Mouse (Mus musculus): ENCODE results near the gene Cacng3. TPM values are rescaled to one million over a fixed set of nuclear protein-coding genes. Genes with fewer than 3 reads are reported as not detected.
A peak's percentile ranks its signal among the peaks of the same experiment; 100 is the strongest.

Gene Cacng3
- not detected for total RNA-seq (2022)

- DNase-seq (ENCODE audit: low spot score) = no peak
Measured at GRCm38 (mm10) chr7:122670442-122670872, at the start of gene Cacng3. Gene Cacng3, plus strand, starts transcription at chr7:122670492.

GRCm38 (mm10) chr7:122622125-122622774 is 48.0 kb upstream of the Cacng3 start:
- DNase-seq (ENCODE audit: low spot score) = no peak

GRCm38 (mm10) chr7:122623753-122624152 is 46.5 kb upstream of the Cacng3 start:
- DNase-seq (ENCODE audit: low spot score) = no peak

- DNase-seq (ENCODE audit: low spot score) = no peak
Measured at GRCm38 (mm10) chr7:122628050-122628449, 42.2 kb upstream of the Cacng3 start.

- no peak for DNase-seq (ENCODE audit: low spot score)
Measured at GRCm38 (mm10) chr7:122630386-122630785, 39.9 kb upstream of the Cacng3 start.

- no peak for DNase-seq (ENCODE audit: low spot score)
Measured at GRCm38 (mm10) chr7:122631151-122631550, 39.1 kb upstream of the Cacng3 start.

- no peak for DNase-seq (ENCODE audit: low spot score)
Measured at GRCm38 (mm10) chr7:122632946-122633345, 37.3 kb upstream of the Cacng3 start.

- no peak for DNase-seq (ENCODE audit: low spot score)
Measured at GRCm38 (mm10) chr7:122633463-122633862, 36.8 kb upstream of the Cacng3 start.

GRCm38 (mm10) chr7:122643676-122644075 is 26.6 kb upstream of the Cacng3 start:
- DNase-seq (ENCODE audit: low spot score) = no peak

GRCm38 (mm10) chr7:122649306-122649705 is 21.0 kb upstream of the Cacng3 start:
- DNase-seq (ENCODE audit: low spot score) = no peak

- DNase-seq (ENCODE audit: low spot score) = no peak
Measured at GRCm38 (mm10) chr7:122652523-122652922, 17.8 kb upstream of the Cacng3 start.

- no peak for DNase-seq (ENCODE audit: low spot score)
Measured at GRCm38 (mm10) chr7:122656671-122657070, 13.6 kb upstream of the Cacng3 start.

GRCm38 (mm10) chr7:122657423-122658126 is 12.7 kb upstream of the Cacng3 start:
- no peak for DNase-seq (ENCODE audit: low spot score)

- no peak for DNase-seq (ENCODE audit: low spot score)
Measured at GRCm38 (mm10) chr7:122665311-122666049, 4.8 kb upstream of the Cacng3 start.

- no peak for DNase-seq (ENCODE audit: low spot score)
Measured at GRCm38 (mm10) chr7:122667903-122668302, 2.4 kb upstream of the Cacng3 start.

GRCm38 (mm10) chr7:122670873-122671641 is 765 bp downstream of the Cacng3 start:
- DNase-seq (ENCODE audit: low spot score) = peak; percentile 71

GRCm38 (mm10) chr7:122672981-122673380 is 2.7 kb downstream of the Cacng3 start:
- DNase-seq (ENCODE audit: low spot score) = no peak

GRCm38 (mm10) chr7:122675207-122675606 is 4.9 kb downstream of the Cacng3 start:
- no peak for DNase-seq (ENCODE audit: low spot score)

GRCm38 (mm10) chr7:122701751-122702150 is 31.5 kb downstream of the Cacng3 start:
- no peak for DNase-seq (ENCODE audit: low spot score)

- DNase-seq (ENCODE audit: low spot score) = no peak
Measured at GRCm38 (mm10) chr7:122702443-122702842, 32.2 kb downstream of the Cacng3 start.

GRCm38 (mm10) chr7:122706736-122707135 is 36.4 kb downstream of the Cacng3 start:
- DNase-seq (ENCODE audit: low spot score) = no peak

- peak; percentile 47 for DNase-seq (ENCODE audit: low spot score)
Measured at GRCm38 (mm10) chr7:122716299-122716698, 46.0 kb downstream of the Cacng3 start.
